ENCODE assay signal across 29 mouse cellular contexts in genomic region chr13:80957419-80958139, GRCm38 (mm10).
DNase-seq lines count a peak whose midpoint lies in the region; ATAC-seq and TF ChIP-seq lines count a peak whose summit lies in the region.
"Had no signal": no experiment of that assay in that cellular context is flagged by ENCODE, and none has a peak within 500 bp of the region (broad histone marks: within the 10 kb centered on the region; RNA-seq: fewer than 3 reads in every experiment).

No protein-coding gene starts in this region.

- peak; percentile 22; the same call in 1 of the 2 replicates for ATAC-seq in stomach, embryonic 16.5 days (ENCODE audit: insufficient read depth, low FRiP score)
- ATAC-seq: inflammation-experienced regulatory T-cells, adult 6 months had no signal

- H3K27ac ChIP-seq in gastrocnemius, adult 2 months: peak overlapping the region; percentile 32; the same call in 1 of the 2 replicates
- H3K27ac ChIP-seq in stomach, embryonic 16.5 days (ENCODE audit: low read length): no peak overlapping the region
- H3K27ac ChIP-seq: embryonic facial prominence, embryonic 12.5 days; heart, embryonic 13.5 days; hindbrain, embryonic 10.5 days; hindbrain, embryonic 15.5 days; liver, embryonic 13.5 days; midbrain, embryonic 10.5 days; neural tube, embryonic 12.5 days had no signal

- no peaks in the 10 kb centered on the region for H3K9me3 ChIP-seq in stomach, embryonic 16.5 days (replicated peaks; ENCODE audit: control insufficient read depth, low read length)
- H3K9me3 ChIP-seq: embryonic facial prominence, embryonic 12.5 days; heart, embryonic 13.5 days; hindbrain, embryonic 10.5 days; hindbrain, embryonic 15.5 days; liver, embryonic 13.5 days; midbrain, embryonic 10.5 days; neural tube, embryonic 12.5 days had no signal

- TF ChIP-seq CTCF in gastrocnemius, adult 2 months (IDR thresholded peaks at IDR 0.05): no peak

- intact Hi-C loops in gastrocnemius, adult 2 months (cut with DNase I): no loop called here
- intact Hi-C loops in left cerebral cortex, postnatal 14 days (cut with DNase I): no loop called here

- 73% methylated on average over 6 of the region's 6 CpGs for WGBS in stomach, embryonic 16.5 days

- no peaks in the 10 kb centered on the region for H3K36me3 ChIP-seq in stomach, embryonic 16.5 days (ENCODE audit: control insufficient read depth, insufficient read depth, low read length)
- H3K36me3 ChIP-seq: embryonic facial prominence, embryonic 12.5 days; heart, embryonic 13.5 days; hindbrain, embryonic 10.5 days; hindbrain, embryonic 15.5 days; liver, embryonic 13.5 days; midbrain, embryonic 10.5 days; neural tube, embryonic 12.5 days had no signal

- no peak overlapping the region for H3K9ac ChIP-seq in stomach, embryonic 16.5 days (ENCODE audit: low read length)
- H3K9ac ChIP-seq: embryonic facial prominence, embryonic 12.5 days; heart, embryonic 13.5 days; hindbrain, embryonic 15.5 days; liver, embryonic 13.5 days; neural tube, embryonic 12.5 days had no signal

- H3K4me3 ChIP-seq in gastrocnemius, adult 2 months: no peak overlapping the region
- H3K4me3 ChIP-seq in stomach, embryonic 16.5 days (replicated peaks; ENCODE audit: low read length): no peak overlapping the region
- H3K4me3 ChIP-seq: embryonic facial prominence, embryonic 12.5 days; heart, embryonic 13.5 days; hindbrain, embryonic 10.5 days; hindbrain, embryonic 15.5 days; liver, embryonic 13.5 days; midbrain, embryonic 10.5 days; myocyte; neural tube, embryonic 12.5 days had no signal

- no peaks in the 10 kb centered on the region for H3K27me3 ChIP-seq in stomach, embryonic 16.5 days (ENCODE audit: control insufficient read depth, insufficient read depth, low read length)
- H3K27me3 ChIP-seq: embryonic facial prominence, embryonic 12.5 days; heart, embryonic 13.5 days; hindbrain, embryonic 15.5 days; liver, embryonic 13.5 days; neural tube, embryonic 12.5 days had no signal

- no peak for DNase-seq in gastrocnemius, adult 2 months
- DNase-seq in gastrocnemius, adult 18-20 months (ENCODE audit: low spot score): no peak
- DNase-seq in 3T3-L1 (ENCODE audit: low read depth, low spot score): peak; percentile 43
- DNase-seq in NIH3T3 (ENCODE audit: low read depth): peak; percentile 37
- no peak for DNase-seq in left cerebral cortex, postnatal 14 days (ENCODE audit: low spot score in 2 of 2)
- no peak for DNase-seq in lung, postnatal 4 days
- DNase-seq: adrenal gland, postnatal 10 days; B cell, adult 2 months; cerebellum, adult 11-12 months; cerebellum, adult 9-11 months; embryo, embryonic 11 days; heart, postnatal 10 days; kidney, postnatal 25 days; left cerebral cortex, postnatal 4 days; liver, embryonic 13.5 days; lung, adult 18-20 months; lung, postnatal 10 days; right cerebral cortex, adult 18-20 months; spleen, adult 18-20 months; thymus, postnatal 4 days had no signal

- H3K4me1 ChIP-seq in stomach, embryonic 16.5 days (ENCODE audit: control insufficient read depth, insufficient read depth, low read length): no peaks in the 10 kb centered on the region
- H3K4me1 ChIP-seq: embryonic facial prominence, embryonic 12.5 days; heart, embryonic 13.5 days; liver, embryonic 13.5 days; neural tube, embryonic 12.5 days had no signal

- H3K4me2 ChIP-seq in stomach, embryonic 16.5 days (ENCODE audit: low read depth, low read length): no peak overlapping the region
- H3K4me2 ChIP-seq: embryonic facial prominence, embryonic 12.5 days; heart, embryonic 13.5 days; hindbrain, embryonic 15.5 days; liver, embryonic 13.5 days; neural tube, embryonic 12.5 days had no signal

Comparison
In these comparisons a context has a peak if more than half of its experiments do, and no peak if none do; other contexts are left out.
1. DNase-seq: peak in 3T3-L1 (single experiment) and NIH3T3 (single experiment); none in gastrocnemius, adult 2 months (single experiment), gastrocnemius, adult 18-20 months (single experiment), left cerebral cortex, postnatal 14 days (0 of 2) and lung, postnatal 4 days (0 of 2).